Mouse (Mus musculus) small intestine, adult 10 weeks (tissue): Measurements from ENCODE around the gene Cenpo. TPM values are rescaled to one million over a fixed set of nuclear protein-coding genes. Genes with fewer than 3 reads are reported as not detected.

Source experiments
- polyA plus RNA-seq: library from polyadenylated mRNA; stranded (reverse); fragments of 350-450 nt; fragmentation: Illumina TruSeq; extraction: RNeasy Lipid Tissue Mini Kit (QIAGEN cat#74804); gene quantifications from one replicate; pipeline ENCODE4 v1.2.3, GENCODE M21; 2014; ENCODE audit warnings: low replicate concordance

Gene Cenpo
- 5.1 TPM for polyA plus RNA-seq

GRCm38 (mm10) chr12:4233572-4234508 lies at the start of gene Cenpo, which contains the start of gene Ptrhd1:
Gene Cenpo (minus strand): TSS chr12:4234294.
Gene Ptrhd1 (plus strand): TSS chr12:4234027.

Other genes starting within 250 kb of the Cenpo start
- 9.8 TPM for gene Efr3b, start 195.4 kb downstream of the Cenpo start, polyA plus RNA-seq
- gene Dnajc27, start 151.7 kb downstream of the Cenpo start, polyA plus RNA-seq, result 0.82 TPM
- 0.22 TPM for gene Adcy3, start 101.2 kb downstream of the Cenpo start, polyA plus RNA-seq
- gene Ptrhd1, start 267 bp downstream of the Cenpo start, polyA plus RNA-seq, result 2.1 TPM
- gene Ncoa1, start 242.9 kb upstream of the Cenpo start, polyA plus RNA-seq, result 14.6 TPM